Mouse (Mus musculus): ENCODE measurements around the gene Pibf1. TPM values are rescaled to one million over a fixed set of nuclear protein-coding genes. Genes with fewer than 3 reads are reported as not detected.

The Pibf1 gene
- polyA plus RNA-seq, 1 experiment, result not detected

DNA sequence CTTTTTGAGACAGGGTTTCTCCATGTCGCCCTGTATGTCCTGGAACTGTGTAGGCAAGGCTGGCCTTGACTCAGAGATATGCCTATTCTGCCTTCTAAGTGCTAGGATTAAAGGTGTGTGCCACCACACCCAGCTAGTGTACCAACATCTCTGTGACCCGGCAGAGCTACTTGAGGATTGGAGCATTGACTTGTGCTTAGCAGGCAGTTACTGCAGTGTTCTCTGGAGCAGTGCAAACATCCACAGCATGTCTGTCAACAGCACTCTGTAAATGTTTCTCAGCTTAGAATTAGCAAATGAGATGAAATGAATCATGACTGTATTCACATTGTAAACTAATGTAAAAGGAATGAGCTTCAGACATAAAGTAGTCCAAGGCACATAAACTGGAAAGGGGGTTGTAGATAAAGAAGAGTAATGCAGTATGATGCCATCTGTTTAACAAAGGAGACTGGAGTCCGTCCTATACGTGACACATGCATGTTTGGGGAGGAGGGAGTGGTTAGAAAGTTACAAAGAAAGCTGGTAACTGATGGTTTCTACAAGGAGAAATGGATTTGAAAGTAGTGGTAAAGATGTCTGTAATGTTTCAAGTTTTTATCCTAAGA, 75.0 kb downstream of the Pibf1 start:
- Histone ChIP-seq H3K4me3 (replicated peaks) (no peak overlapping the region), H3K27me3 (ENCODE audit: control insufficient read depth) (no peaks in the 10 kb centered on the region), H3K36me3 (ENCODE audit: control insufficient read depth) (no peaks in the 10 kb centered on the region; the same call in 1 of the 2 replicates), H3K4me1 (ENCODE audit: control insufficient read depth) (no peaks in the 10 kb centered on the region), H3K9me3 (ENCODE audit: control insufficient read depth, low read length) (no peaks in the 10 kb centered on the region)
- TF ChIP-seq TAL1 (IDR thresholded peaks at IDR 0.05; ENCODE audit: low read length), result no peak

- TF ChIP-seq GATA1 (IDR thresholded peaks at IDR 0.05; ENCODE audit: low read length) (no peak), TAL1 (IDR thresholded peaks at IDR 0.05; ENCODE audit: low read length) (no peak)
- Histone ChIP-seq H3K4me1 (ENCODE audit: control insufficient read depth) (no peaks in the 10 kb centered on the region), H3K36me3 (ENCODE audit: control insufficient read depth) (no peaks in the 10 kb centered on the region; the same call in 1 of the 2 replicates), H3K9me3 (ENCODE audit: control insufficient read depth, low read length) (no peaks in the 10 kb centered on the region), H3K4me3 (replicated peaks) (no peak overlapping the region), H3K27me3 (ENCODE audit: control insufficient read depth) (no peaks in the 10 kb centered on the region)
These were observed 77.3 kb downstream of the Pibf1 start for GRCm38 (mm10) chr14:99176559-99176958.

GRCm38 (mm10) chr14:99190153-99190790, 91.0 kb downstream of the Pibf1 start:
- peaks cover 4% of the 10 kb centered on the region for H3K36me3 ChIP-seq (ENCODE audit: control insufficient read depth)
- no peaks in the 10 kb centered on the region for H3K9me3 ChIP-seq (ENCODE audit: control insufficient read depth, low read length)
- TF ChIP-seq GATA1 (IDR thresholded peaks at IDR 0.05; ENCODE audit: low read length) (no peak), TAL1 (IDR thresholded peaks at IDR 0.05; ENCODE audit: low read length) (no peak)
- no peaks in the 10 kb centered on the region for H3K27me3 ChIP-seq (ENCODE audit: control insufficient read depth)
- no peaks in the 10 kb centered on the region for H3K4me1 ChIP-seq (ENCODE audit: control insufficient read depth)
- H3K4me3 ChIP-seq (replicated peaks), result no peak overlapping the region

DNA sequence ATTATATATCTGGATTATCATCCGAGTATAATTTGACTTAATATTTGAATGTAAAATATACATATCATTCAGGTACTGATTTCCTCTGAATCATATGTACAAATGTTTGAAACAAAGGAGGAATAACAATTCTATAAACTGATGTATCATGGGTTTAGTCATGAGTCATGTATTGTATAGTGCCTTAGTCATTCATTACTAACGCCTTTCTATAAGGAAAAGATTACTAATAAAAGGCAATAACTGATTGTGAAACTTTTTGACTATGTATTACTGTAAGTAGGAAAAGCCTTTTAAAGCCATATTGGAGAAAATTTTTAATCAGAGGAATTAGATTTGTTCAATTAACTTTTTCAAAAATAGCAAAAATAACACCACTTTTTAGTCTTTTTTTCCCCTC, 106.6 kb downstream of the Pibf1 start:
- no peaks in the 10 kb centered on the region for H3K27me3 ChIP-seq (ENCODE audit: control insufficient read depth)
- peaks cover 3% of the 10 kb centered on the region for H3K36me3 ChIP-seq (ENCODE audit: control insufficient read depth)
- no peaks in the 10 kb centered on the region for H3K9me3 ChIP-seq (ENCODE audit: control insufficient read depth, low read length)
- H3K4me3 ChIP-seq (replicated peaks), result no peak overlapping the region
- no peaks in the 10 kb centered on the region for H3K4me1 ChIP-seq (ENCODE audit: control insufficient read depth)
- TF ChIP-seq TAL1 (IDR thresholded peaks at IDR 0.05; ENCODE audit: low read length) (no peak), GATA1 (IDR thresholded peaks at IDR 0.05; ENCODE audit: low read length) (no peak)

- no peaks in the 10 kb centered on the region for H3K9me3 ChIP-seq (ENCODE audit: control insufficient read depth, low read length)
- TF ChIP-seq TAL1 (IDR thresholded peaks at IDR 0.05; ENCODE audit: low read length) (no peak), GATA1 (IDR thresholded peaks at IDR 0.05; ENCODE audit: low read length) (no peak)
- peaks cover 5% of the 10 kb centered on the region for H3K36me3 ChIP-seq (ENCODE audit: control insufficient read depth)
- H3K4me3 ChIP-seq (replicated peaks), result no peak overlapping the region
- no peaks in the 10 kb centered on the region for H3K4me1 ChIP-seq (ENCODE audit: control insufficient read depth)
- H3K27me3 ChIP-seq (ENCODE audit: control insufficient read depth), result no peaks in the 10 kb centered on the region
These were observed 107.4 kb downstream of the Pibf1 start for GRCm38 (mm10) chr14:99206591-99206990.

DNA sequence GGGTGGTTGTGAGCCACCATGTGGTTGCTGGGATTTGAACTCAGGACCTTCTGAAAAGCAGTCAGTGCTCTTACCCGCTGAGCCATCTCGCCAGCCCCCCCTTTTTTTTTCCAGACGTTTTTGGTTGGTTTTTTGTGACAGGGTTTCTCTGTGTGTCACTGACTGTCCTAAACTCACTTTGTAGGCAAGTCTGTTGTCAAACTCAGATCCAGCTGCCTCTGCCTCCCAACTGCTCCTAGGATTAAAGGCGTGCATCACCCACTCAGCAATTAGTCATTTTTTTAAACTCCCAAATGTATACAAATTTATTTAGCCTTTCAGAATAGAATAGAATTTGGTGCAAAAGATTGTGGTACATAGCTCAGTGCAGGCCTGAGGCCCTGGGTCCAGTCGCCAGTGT, 111.2 kb downstream of the Pibf1 start:
- no peaks in the 10 kb centered on the region for H3K4me1 ChIP-seq (ENCODE audit: control insufficient read depth)
- H3K27me3 ChIP-seq (ENCODE audit: control insufficient read depth), result no peaks in the 10 kb centered on the region
- peaks cover 2% of the 10 kb centered on the region for H3K36me3 ChIP-seq (ENCODE audit: control insufficient read depth)
- no peak overlapping the region for H3K4me3 ChIP-seq (replicated peaks)
- TF ChIP-seq GATA1 (IDR thresholded peaks at IDR 0.05; ENCODE audit: low read length) (no peak), TAL1 (IDR thresholded peaks at IDR 0.05; ENCODE audit: low read length) (no peak)
- H3K9me3 ChIP-seq (ENCODE audit: control insufficient read depth, low read length), result no peaks in the 10 kb centered on the region

- Histone ChIP-seq H3K9me3 (ENCODE audit: control insufficient read depth, low read length) (no peaks in the 10 kb centered on the region), H3K4me3 (replicated peaks) (no peak overlapping the region), H3K27me3 (ENCODE audit: control insufficient read depth) (no peaks in the 10 kb centered on the region), H3K36me3 (ENCODE audit: control insufficient read depth) (peaks cover 5% of the 10 kb centered on the region), H3K4me1 (ENCODE audit: control insufficient read depth) (no peaks in the 10 kb centered on the region)
- TF ChIP-seq GATA1 (IDR thresholded peaks at IDR 0.05; ENCODE audit: low read length), result no peak
- no peak for TF ChIP-seq TAL1 (IDR thresholded peaks at IDR 0.05; ENCODE audit: low read length)
These were observed 119.3 kb downstream of the Pibf1 start for GRCm38 (mm10) chr14:99218396-99219012.

DNA sequence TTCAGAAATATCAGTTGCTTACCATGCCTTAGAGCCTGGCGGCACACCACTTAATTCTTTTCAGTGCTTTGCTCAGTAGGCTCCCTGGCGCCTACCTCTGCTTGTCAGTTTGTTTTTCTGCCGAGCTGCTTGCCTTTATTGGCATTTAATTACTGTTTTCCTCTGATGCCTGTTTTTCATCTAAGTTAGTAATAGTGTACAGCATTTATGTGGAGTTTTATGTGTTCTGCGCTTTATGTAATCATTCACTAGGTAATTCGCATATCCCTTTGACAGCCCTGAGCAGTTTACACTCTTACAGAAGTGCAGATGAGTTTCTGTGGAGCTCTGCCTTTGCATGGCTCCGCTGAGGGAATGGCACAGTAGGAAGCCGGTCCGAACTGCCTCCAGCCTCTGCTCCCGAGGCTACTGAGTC, 120.5 kb downstream of the Pibf1 start:
- TF ChIP-seq GATA1 (IDR thresholded peaks at IDR 0.05; ENCODE audit: low read length) (no peak), TAL1 (IDR thresholded peaks at IDR 0.05; ENCODE audit: low read length) (no peak)
- Histone ChIP-seq H3K4me3 (replicated peaks) (no peak overlapping the region), H3K9me3 (ENCODE audit: control insufficient read depth, low read length) (no peaks in the 10 kb centered on the region), H3K4me1 (ENCODE audit: control insufficient read depth) (no peaks in the 10 kb centered on the region), H3K27me3 (ENCODE audit: control insufficient read depth) (no peaks in the 10 kb centered on the region), H3K36me3 (ENCODE audit: control insufficient read depth) (peaks cover 7% of the 10 kb centered on the region)

- Histone ChIP-seq H3K4me1 (ENCODE audit: control insufficient read depth) (peaks cover 5% of the 10 kb centered on the region), H3K36me3 (ENCODE audit: control insufficient read depth) (peaks cover 7% of the 10 kb centered on the region), H3K9me3 (ENCODE audit: control insufficient read depth, low read length) (no peaks in the 10 kb centered on the region), H3K4me3 (replicated peaks) (no peak overlapping the region), H3K27me3 (ENCODE audit: control insufficient read depth) (no peaks in the 10 kb centered on the region)
- TF ChIP-seq TAL1 (IDR thresholded peaks at IDR 0.05; ENCODE audit: low read length) (no peak), GATA1 (IDR thresholded peaks at IDR 0.05; ENCODE audit: low read length) (no peak)
These were observed 126.7 kb downstream of the Pibf1 start for GRCm38 (mm10) chr14:99225929-99226328.

All from erythroblast, embryonic 14.5 days (primary cell).